Mouse (Mus musculus): ENCODE measurements at regions not wholly inside any gene's neighbourhood (a gene's known extent, or its start where the extent isn't known, plus 50 kb on each side); places are given as distances from the start of the nearest gene placed in this dataset.

DNA sequence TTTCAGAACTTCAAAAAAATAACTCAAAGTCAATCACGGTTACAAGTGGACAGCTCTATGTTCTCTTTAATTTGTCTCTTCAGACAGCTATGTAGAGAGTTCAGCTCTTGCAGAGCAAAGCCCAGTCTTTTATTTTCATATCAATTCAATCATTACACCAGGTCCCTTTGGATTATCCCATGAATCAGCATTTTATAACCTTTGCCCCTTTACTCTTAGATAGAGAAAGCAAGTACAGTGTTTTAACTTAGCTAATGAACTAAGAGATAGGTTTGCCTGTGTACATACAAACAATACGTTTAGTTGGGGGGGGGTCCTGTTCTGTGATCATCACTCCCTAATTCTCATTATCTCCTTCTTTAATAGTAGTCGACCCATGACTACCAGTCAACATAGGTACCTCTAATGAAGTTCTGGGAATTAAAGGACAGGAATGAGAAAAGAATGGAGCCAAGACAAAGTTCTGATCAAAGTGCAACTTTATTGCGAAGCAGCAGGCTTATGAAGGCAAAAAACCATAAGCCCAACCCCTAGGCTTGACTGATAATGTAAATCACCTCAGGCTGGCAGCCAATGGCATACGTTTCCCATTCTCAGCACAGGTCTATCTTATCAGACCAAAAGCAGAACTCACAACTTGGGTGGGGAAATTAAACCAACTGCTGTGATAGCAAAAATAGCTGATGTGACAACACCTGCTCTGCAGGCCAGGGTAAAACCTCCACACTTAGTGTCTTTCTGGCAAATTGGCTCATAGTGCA, 1625.7 kb upstream of the Dsel start:
- TF ChIP-seq CTCF (IDR thresholded peaks at IDR 0.05; ENCODE audit: borderline replicate concordance, insufficient read depth, low read depth, low read length), result no peak
- TF ChIP-seq POLR2A (IDR thresholded peaks at IDR 0.05; ENCODE audit: borderline replicate concordance, insufficient read depth, low read length), result no peak

Measured in cerebellum, adult 2 months (tissue).